Mouse (Mus musculus) E14TG2a.4 (cell line): ENCODE data around the gene Rpl36a-ps1.

Experiments used
- CTCF ChIP-seq: conservative IDR thresholded peaks from 2 replicates; pipeline ENCODE4 v1.5.1; 2014; ENCODE audit warnings: low read length
- NANOG ChIP-seq: IDR thresholded peaks from 2 replicates; pipeline ENCODE4 v1.6.1; 2014; ENCODE audit warnings: borderline replicate concordance, low read length, mixed read lengths

- TF ChIP-seq CTCF (no peak), NANOG (no peak)
These were observed 47.3 kb upstream of the Rpl36a-ps1 start for GRCm38 (mm10) chr14:99041416-99041815.
